Mouse (Mus musculus): ENCODE data around the gene Asb3. TPM values are rescaled to one million over a fixed set of nuclear protein-coding genes. Genes with fewer than 3 reads are reported as not detected.

Gene Asb3
- polyA plus RNA-seq, 1 experiment from 2014 or later = 33.0 TPM

GRCm38 (mm10) chr11:30952829-30953228 lies 67.6 kb downstream of the Asb3 start:
- peaks cover 17% of the 10 kb centered on the region for H3K4me1 ChIP-seq (replicated peaks)
- 78% methylated on average over 5 of the region's 5 CpGs for WGBS
- H3K9ac ChIP-seq (replicated peaks) = peak overlapping the region; percentile 90; the same call in 1 of the 2 replicates
- H3K4me3 ChIP-seq (replicated peaks) = peak overlapping the region; percentile 91
- H3K4me2 ChIP-seq (replicated peaks) = peak overlapping the region; percentile 67
- H3K27ac ChIP-seq = no peak overlapping the region
- no peak for ATAC-seq
- peaks cover 8% of the 10 kb centered on the region; the same call in 1 of the 2 replicates for H3K9me3 ChIP-seq
- peaks cover 33% of the 10 kb centered on the region for H3K36me3 ChIP-seq
- no peaks in the 10 kb centered on the region for H3K27me3 ChIP-seq

GRCm38 (mm10) chr11:30953469-30954154 lies 68.4 kb downstream of the Asb3 start:
- WGBS = under 1% methylated on average over 27 of the region's 32 CpGs
- H3K27me3 ChIP-seq = no peaks in the 10 kb centered on the region
- peak overlapping the region; percentile 88 for H3K27ac ChIP-seq
- H3K4me3 ChIP-seq (replicated peaks) = peak overlapping the region; percentile 91
- ATAC-seq = peak; percentile 95
- peak overlapping the region; percentile 67 for H3K4me2 ChIP-seq (replicated peaks)
- peaks cover 28% of the 10 kb centered on the region for H3K36me3 ChIP-seq
- peaks cover 17% of the 10 kb centered on the region for H3K4me1 ChIP-seq (replicated peaks)
- peaks cover 8% of the 10 kb centered on the region for H3K9me3 ChIP-seq
- peak overlapping the region; percentile 90 for H3K9ac ChIP-seq (replicated peaks)

- ATAC-seq = peak; percentile 99
- H3K4me3 ChIP-seq (replicated peaks) = peak within 1 kb of the TSS; percentile 91
- peak within 1 kb of the TSS; percentile 90 for H3K9ac ChIP-seq (replicated peaks)
- WGBS = under 1% methylated on average over 40 of the region's 40 CpGs
- H3K9me3 ChIP-seq = peaks cover 8% of the 10 kb centered on the region
- H3K27ac ChIP-seq = peak within 1 kb of the TSS; percentile 88
- H3K4me2 ChIP-seq (replicated peaks) = peak within 1 kb of the TSS; percentile 85
- H3K27me3 ChIP-seq = no peaks in the 10 kb centered on the region
- peaks cover 17% of the 10 kb centered on the region for H3K4me1 ChIP-seq (replicated peaks)
- H3K36me3 ChIP-seq = peaks cover 23% of the 10 kb centered on the region
These were observed 69.1 kb downstream of the Asb3 start, which contains the start of gene Erlec1 for GRCm38 (mm10) chr11:30954279-30954725. Gene Erlec1, minus strand, starts transcription at chr11:30954335.

DNA sequence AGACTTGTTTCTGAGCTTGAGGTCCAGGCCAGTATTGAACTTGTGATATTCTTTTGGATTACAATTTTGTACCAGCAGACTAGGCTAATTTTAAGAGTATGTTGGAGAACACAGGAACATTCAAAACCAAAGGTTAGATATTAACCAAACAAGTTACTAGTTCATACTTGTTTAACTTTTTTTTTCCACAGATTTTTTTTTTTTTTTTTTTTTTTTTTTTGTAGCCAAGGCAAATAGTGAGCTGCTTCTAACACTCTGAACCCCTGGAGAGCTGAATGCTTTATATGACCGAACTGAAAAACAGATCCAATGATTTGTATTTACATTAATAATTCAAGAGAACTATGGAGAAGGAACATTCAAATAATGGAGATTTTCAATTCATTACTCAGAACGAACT lies 100.0 kb downstream of the Asb3 start:
- Histone ChIP-seq H3K4me1 (replicated peaks) (peaks cover 8% of the 10 kb centered on the region), H3K4me2 (replicated peaks) (no peak overlapping the region), H3K36me3 (no peaks in the 10 kb centered on the region), H3K4me3 (replicated peaks) (0 out of 2 replicates have a peak overlapping the region, but pooled peaks have one; percentile 58), H3K9me3 (no peaks in the 10 kb centered on the region), H3K27ac (no peak overlapping the region), H3K9ac (replicated peaks) (no peak overlapping the region), H3K27me3 (no peaks in the 10 kb centered on the region)
- no peak for ATAC-seq
- WGBS = 31% methylated on average over 2 of the region's 2 CpGs

GRCm38 (mm10) chr11:30985877-30986624 lies 100.8 kb downstream of the Asb3 start, which contains the start of gene Chac2:
Gene Chac2, minus strand, starts transcription at chr11:30986350.
- Histone ChIP-seq H3K27ac (peak within 1 kb of the TSS; percentile 65), H3K27me3 (no peaks in the 10 kb centered on the region), H3K9me3 (no peaks in the 10 kb centered on the region), H3K4me2 (replicated peaks) (peak within 1 kb of the TSS; percentile 63), H3K36me3 (no peaks in the 10 kb centered on the region), H3K4me1 (replicated peaks) (peaks cover 8% of the 10 kb centered on the region), H3K4me3 (replicated peaks) (peak within 1 kb of the TSS; percentile 58), H3K9ac (replicated peaks) (peak within 1 kb of the TSS; percentile 71)
- WGBS = 1% methylated on average over 22 of the region's 22 CpGs
- ATAC-seq = peak; percentile 99

DNA sequence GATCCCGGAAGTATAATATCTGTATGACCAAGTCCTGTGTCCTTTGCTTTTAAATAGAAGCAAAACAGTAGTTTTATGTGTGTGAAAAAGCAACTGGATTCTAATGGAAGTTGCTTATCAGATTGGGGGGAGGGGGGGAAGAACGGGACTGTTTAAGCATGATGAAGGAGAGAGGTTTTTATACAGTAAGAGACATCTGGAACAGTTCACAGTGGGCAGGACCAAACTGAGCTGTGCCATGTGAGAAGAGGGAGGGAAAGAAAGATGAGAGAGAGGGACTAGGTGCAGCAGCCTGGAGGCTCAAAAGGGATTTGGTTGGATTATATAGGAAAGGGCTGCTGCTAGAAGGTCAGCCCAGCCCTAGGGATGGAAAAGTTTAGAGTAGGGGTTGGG lies 101.4 kb downstream of the Asb3 start:
- Histone ChIP-seq H3K4me1 (replicated peaks) (peaks cover 8% of the 10 kb centered on the region), H3K9ac (replicated peaks) (peak overlapping the region; percentile 62; the same call in 1 of the 2 replicates), H3K27me3 (no peaks in the 10 kb centered on the region), H3K4me2 (replicated peaks) (peak overlapping the region; percentile 63), H3K4me3 (replicated peaks) (peak overlapping the region; percentile 58), H3K27ac (peak overlapping the region; percentile 65; the same call in 1 of the 2 replicates), H3K36me3 (no peaks in the 10 kb centered on the region), H3K9me3 (no peaks in the 10 kb centered on the region)
- ATAC-seq = peak; percentile 88
- 6% methylated on average over 2 of the region's 2 CpGs for WGBS

DNA sequence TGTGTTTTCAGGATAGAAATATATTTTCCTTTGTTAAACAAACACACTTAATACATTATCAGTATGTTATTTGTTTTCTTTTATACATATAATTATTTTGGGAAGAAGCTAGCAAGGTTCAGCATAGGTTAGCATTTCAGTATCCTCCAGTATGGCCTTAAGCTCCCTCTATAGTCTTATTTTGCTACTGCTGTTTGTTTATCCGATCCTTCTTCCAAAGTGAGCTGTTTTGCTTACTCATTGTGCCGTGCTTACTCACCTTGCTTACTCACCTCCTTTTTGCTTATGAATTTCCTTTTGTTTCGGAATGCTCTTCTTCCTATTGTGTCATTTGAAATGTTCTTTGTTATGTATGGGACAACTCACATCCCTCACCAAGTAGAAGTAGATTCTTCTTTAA lies 111.5 kb downstream of the Asb3 start:
- Histone ChIP-seq H3K4me2 (replicated peaks) (no peak overlapping the region), H3K27me3 (no peaks in the 10 kb centered on the region), H3K9ac (replicated peaks) (no peak overlapping the region), H3K36me3 (0 out of 2 replicates have a peak, but pooled peaks cover 3% of the 10 kb centered on the region), H3K4me3 (replicated peaks) (no peak overlapping the region), H3K9me3 (no peaks in the 10 kb centered on the region), H3K4me1 (replicated peaks) (no peaks in the 10 kb centered on the region), H3K27ac (no peak overlapping the region)
- no peak for ATAC-seq
- WGBS = 86% methylated on average over 3 of the region's 3 CpGs

DNA sequence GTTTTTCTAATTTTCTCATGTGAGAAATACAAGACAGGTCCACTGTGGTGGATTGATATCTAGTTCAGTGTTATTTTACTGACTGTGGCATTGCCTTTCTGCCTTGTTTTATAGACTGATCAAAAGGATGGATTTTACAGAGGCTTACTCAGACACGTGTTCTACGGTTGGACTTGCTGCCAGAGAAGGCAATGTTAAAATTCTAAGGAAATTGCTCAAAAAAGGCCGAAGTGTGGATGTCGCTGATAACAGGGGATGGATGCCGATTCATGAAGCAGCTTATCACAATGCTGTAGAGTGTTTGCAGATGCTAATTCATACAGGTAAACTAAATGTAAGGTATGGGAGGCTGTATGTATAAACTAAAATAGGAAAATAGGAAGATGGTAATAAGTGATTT lies 113.0 kb downstream of the Asb3 start:
- no peak overlapping the region for H3K4me3 ChIP-seq (replicated peaks)
- WGBS = 92% methylated on average over 5 of the region's 5 CpGs
- H3K27ac ChIP-seq = no peak overlapping the region
- H3K9me3 ChIP-seq = no peaks in the 10 kb centered on the region
- no peaks in the 10 kb centered on the region for H3K4me1 ChIP-seq (replicated peaks)
- no peak overlapping the region for H3K9ac ChIP-seq (replicated peaks)
- H3K4me2 ChIP-seq (replicated peaks) = no peak overlapping the region
- H3K36me3 ChIP-seq = 0 out of 2 replicates have a peak, but pooled peaks cover 3% of the 10 kb centered on the region
- no peaks in the 10 kb centered on the region for H3K27me3 ChIP-seq
- ATAC-seq = no peak

GRCm38 (mm10) chr11:30998704-30999103 lies 113.5 kb downstream of the Asb3 start:
- Histone ChIP-seq H3K27me3 (no peaks in the 10 kb centered on the region), H3K36me3 (0 out of 2 replicates have a peak, but pooled peaks cover 3% of the 10 kb centered on the region), H3K4me1 (replicated peaks) (no peaks in the 10 kb centered on the region), H3K9ac (replicated peaks) (no peak overlapping the region), H3K9me3 (no peaks in the 10 kb centered on the region), H3K27ac (no peak overlapping the region), H3K4me2 (replicated peaks) (no peak overlapping the region), H3K4me3 (replicated peaks) (no peak overlapping the region)
- ATAC-seq = no peak
- 85% methylated on average over 2 of the region's 2 CpGs for WGBS

DNA sequence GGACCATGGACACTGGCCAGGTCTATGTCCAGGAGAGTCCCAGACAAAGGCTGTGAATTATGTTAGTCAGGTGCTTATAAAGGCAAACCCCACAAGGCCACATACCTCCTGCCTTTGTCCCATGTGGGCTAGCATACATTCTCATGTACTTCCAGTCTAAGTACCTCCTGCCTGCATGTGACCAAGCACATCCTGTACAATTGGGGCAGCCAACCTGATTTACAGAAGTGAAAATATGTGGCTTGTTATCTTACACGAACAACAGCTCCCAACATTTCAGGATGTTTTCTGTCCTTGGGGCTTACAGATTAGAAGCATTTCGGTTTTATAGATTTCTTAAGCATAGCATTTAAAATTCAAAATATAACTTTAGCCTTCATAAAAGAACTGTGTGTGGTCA lies 114.8 kb downstream of the Asb3 start:
- no peaks in the 10 kb centered on the region for H3K9me3 ChIP-seq
- no peak overlapping the region for H3K27ac ChIP-seq
- 93% methylated on average over 2 of the region's 2 CpGs for WGBS
- no peak for ATAC-seq
- H3K4me1 ChIP-seq (replicated peaks) = no peaks in the 10 kb centered on the region
- H3K36me3 ChIP-seq = 0 out of 2 replicates have a peak, but pooled peaks cover 3% of the 10 kb centered on the region
- H3K4me2 ChIP-seq (replicated peaks) = no peak overlapping the region
- no peak overlapping the region for H3K4me3 ChIP-seq (replicated peaks)
- H3K27me3 ChIP-seq = no peaks in the 10 kb centered on the region
- no peak overlapping the region for H3K9ac ChIP-seq (replicated peaks)

DNA sequence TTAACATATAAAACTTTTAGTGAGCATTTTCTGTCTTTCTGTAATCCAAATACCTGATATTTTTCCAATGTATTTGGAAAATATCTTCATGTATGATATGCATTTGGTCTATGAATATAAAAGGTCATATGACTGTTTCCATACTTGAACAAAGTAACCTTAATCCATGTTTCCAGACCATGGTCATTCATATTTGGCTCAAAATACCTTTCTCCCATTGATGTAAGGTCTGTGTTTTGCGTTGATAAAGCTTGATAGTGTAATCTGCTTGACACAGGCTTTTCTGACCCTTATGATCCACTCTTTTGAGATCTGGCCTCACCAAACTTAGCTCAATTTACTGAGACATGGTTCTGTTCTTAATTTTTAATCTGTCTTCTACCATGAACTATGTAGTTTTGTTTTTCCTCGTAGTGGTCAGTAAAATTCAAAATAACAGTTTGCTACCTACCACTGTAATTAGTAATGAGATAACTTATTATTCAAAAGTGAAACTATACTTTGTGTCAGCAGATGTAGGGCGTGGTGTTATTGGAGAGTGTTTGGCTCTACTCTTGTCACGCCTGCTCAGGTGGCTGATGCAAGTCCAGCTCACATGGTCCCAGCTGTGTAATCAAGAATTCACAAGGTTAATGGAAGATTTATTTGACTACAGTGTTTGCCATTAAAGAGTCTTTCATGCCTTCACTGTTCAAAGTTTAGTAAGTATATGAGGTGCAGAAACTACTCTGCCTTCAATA lies 116.1 kb downstream of the Asb3 start:
- H3K27ac ChIP-seq = no peak overlapping the region
- no peak overlapping the region for H3K4me2 ChIP-seq (replicated peaks)
- peaks cover 9% of the 10 kb centered on the region; the same call in 1 of the 2 replicates for H3K36me3 ChIP-seq
- no peak overlapping the region for H3K9ac ChIP-seq (replicated peaks)
- no peaks in the 10 kb centered on the region for H3K27me3 ChIP-seq
- WGBS = 93% methylated on average over 4 of the region's 4 CpGs
- no peaks in the 10 kb centered on the region for H3K9me3 ChIP-seq
- no peak overlapping the region for H3K4me3 ChIP-seq (replicated peaks)
- no peaks in the 10 kb centered on the region for H3K4me1 ChIP-seq (replicated peaks)
- no peak for ATAC-seq
